Mouse (Mus musculus) bone marrow macrophage, adult 2 months (primary cell): ENCODE results near the gene Pphln1.

ENCODE experiments used
- CTCF ChIP-seq: IDR thresholded peaks from 2 replicates; pipeline ENCODE4 v1.5.1; 2012; ENCODE audit warnings: low read depth, mild to moderate bottlenecking, low read length, moderate library complexity
- POLR2A ChIP-seq: IDR thresholded peaks from 2 replicates; pipeline ENCODE4 v1.6.1; 2012; ENCODE audit warnings: mild to moderate bottlenecking, low read depth, low read length, borderline replicate concordance

GRCm38 (mm10) chr15:93518143-93518902, 120.2 kb downstream of the Pphln1 start:
- no peak for TF ChIP-seq CTCF
- no peak for TF ChIP-seq POLR2A
